Mouse (Mus musculus) layer of hippocampus, postnatal 14 days (tissue): Measurements from ENCODE around the gene Slc22a17. TPM values are rescaled to one million over a fixed set of nuclear protein-coding genes. Genes with fewer than 3 reads are reported as not detected.

Experiments
- DNase-seq, 2 experiments: peaks; one replicate each; pipeline ENCODE4 v3.0.0; 2021 to 2022; ENCODE audit warnings: low spot score in 2 of 2, mixed read lengths in 1 of 2
- microRNA-seq, 2 experiments: library from miRNA; unstranded; fragments of <30 nt; microRNA quantifications; one replicate each; pipeline ENCODE4 v1.2.0; 2021
- total RNA-seq, 2 experiments: library from RNA; stranded (reverse); gene quantifications; 2 replicates each; pipeline ENCODE4 v1.2.3; 2021

The Slc22a17 gene
- total RNA-seq, 2 experiments from 2014 or later = 676 to 680 TPM

GRCm38 (mm10) chr14:54864313-54865036, 48.5 kb downstream of the Slc22a17 start:
- DNase-seq = no peak

- DNase-seq = peak; percentile 89 to 93
Measured at GRCm38 (mm10) chr14:54863501-54864312, 49.2 kb downstream of the Slc22a17 start.

GRCm38 (mm10) chr14:54860511-54860910, 52.4 kb downstream of the Slc22a17 start:
- DNase-seq = peak in 1 of 2 experiments; percentile 56

- peak; percentile 14 to 20 for DNase-seq
Measured at GRCm38 (mm10) chr14:54857891-54858290, 55.0 kb downstream of the Slc22a17 start.

- DNase-seq = no peak
Measured at GRCm38 (mm10) chr14:54856703-54857102, 56.2 kb downstream of the Slc22a17 start.

Small RNA genes within 50 kb of the gene (microRNA-seq; reads per million reads assigned to microRNA genes)
- gene Mir208a = 0 to 1.7 reads per million in 2 experiments

Other genes starting within 250 kb of the Slc22a17 start
- gene 1700123O20Rik, start 226.9 kb downstream of the Slc22a17 start, total RNA-seq = 10 to 100 TPM; 25.8 to 27.8 TPM
- gene Acin1, start 226.2 kb downstream of the Slc22a17 start, total RNA-seq = 100 to 1,000 TPM; 210 to 221 TPM
- gene Gm29776, start 214.3 kb downstream of the Slc22a17 start, total RNA-seq = under 1 TPM in 1 of 2 experiments, not detected in 1; 0.21 TPM
- gene Cebpe, start 201.0 kb downstream of the Slc22a17 start, total RNA-seq = not detected
- 10 to 100 TPM; 66.1 to 66.2 TPM for gene Slc7a8, start 131.2 kb downstream of the Slc22a17 start, total RNA-seq
- not detected for gene Rnf212b, start 99.0 kb downstream of the Slc22a17 start, total RNA-seq
- gene Homez, start 42.2 kb downstream of the Slc22a17 start, total RNA-seq = 10 to 100 TPM; 20.8 to 21.7 TPM
- 10 to 100 TPM; 24.3 to 27.5 TPM for gene Ppp1r3e, start 35.6 kb downstream of the Slc22a17 start, total RNA-seq
- 10 to 100 TPM; 95.3 to 96.8 TPM for gene Bcl2l2, start 29.8 kb downstream of the Slc22a17 start, total RNA-seq
- gene Gm20521, start 29.7 kb downstream of the Slc22a17 start, total RNA-seq = under 1 TPM; 0.30 to 0.88 TPM
- gene Pabpn1, start 20.6 kb downstream of the Slc22a17 start, total RNA-seq = 100 to 1,000 TPM; 256 to 278 TPM
- gene Efs, start 13.0 kb upstream of the Slc22a17 start, total RNA-seq = 10 to 100 TPM; 14.7 to 17.0 TPM
- not detected for gene Il25, start 19.6 kb upstream of the Slc22a17 start, total RNA-seq
- 10 to 100 TPM; 57.9 to 58.0 TPM for gene Cmtm5, start 23.1 kb upstream of the Slc22a17 start, total RNA-seq
- gene Myh6, start 53.8 kb upstream of the Slc22a17 start, total RNA-seq = 1 to 10 TPM; 2.0 to 2.8 TPM
- not detected for gene Gm17428, start 63.8 kb upstream of the Slc22a17 start, total RNA-seq
- 1 to 10 TPM; 4.0 to 5.4 TPM for gene Myh7, start 81.5 kb upstream of the Slc22a17 start, total RNA-seq
- 10 to 100 TPM; 28.6 to 33.5 TPM for gene Ngdn, start 102.3 kb upstream of the Slc22a17 start, total RNA-seq
- 10 to 100 TPM; 41.2 to 48.8 TPM for gene Zfhx2, start 179.2 kb upstream of the Slc22a17 start, total RNA-seq
- 10 to 100 TPM; 21.7 to 24.7 TPM for gene Thtpa, start 181.7 kb upstream of the Slc22a17 start, total RNA-seq
- 10 to 100 TPM; 15.8 to 18.6 TPM for gene Ap1g2, start 193.5 kb upstream of the Slc22a17 start, total RNA-seq
- 100 to 1,000 TPM; 408 to 411 TPM for gene Jph4, start 203.8 kb upstream of the Slc22a17 start, total RNA-seq